Mouse (Mus musculus): Measurements from ENCODE around the gene Tecpr2. TPM values are rescaled to one million over a fixed set of nuclear protein-coding genes. Genes with fewer than 3 reads are reported as not detected.

Tecpr2 gene
- total and polyA plus RNA-seq, 3 experiments = 2.8 to 7.5 (median 3.1) TPM

DNA sequence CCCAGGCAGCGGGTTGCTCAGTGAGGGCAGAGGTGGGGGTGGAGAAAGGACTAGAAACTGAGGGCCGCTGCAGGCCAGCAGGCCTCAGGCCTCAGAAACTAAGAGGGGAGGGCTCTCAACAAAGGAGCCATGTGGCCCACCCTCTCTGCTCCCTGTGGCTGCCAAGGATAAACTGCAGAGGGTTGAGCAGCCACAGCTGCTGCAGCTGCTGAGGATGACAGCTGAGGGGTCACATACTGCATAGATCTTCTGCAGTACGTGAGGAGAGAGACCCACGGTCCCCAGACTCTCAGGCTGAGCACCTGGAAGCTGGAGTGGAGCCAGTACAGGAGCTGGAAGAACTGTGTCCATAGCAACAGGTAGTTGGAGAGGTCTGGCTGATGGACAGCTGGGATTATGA lies 95.5 kb downstream of the Tecpr2 start:
- no peak for DNase-seq (ENCODE audit: extremely low read depth)
- Histone ChIP-seq H3K79me2 (replicated peaks; ENCODE audit: control insufficient read depth, extremely low read depth, insufficient read depth, poor library complexity, severe bottlenecking) (no peaks in the 10 kb centered on the region), H3K4me2 (ENCODE audit: insufficient read depth, low read depth, poor library complexity, severe bottlenecking) (no peak overlapping the region), H3K4me3 (replicated peaks in 1 of 3; ENCODE audit: low read depth in 2 of 3, low read length in 2 of 3, poor library complexity in 1 of 3) (no peak overlapping the region), H3K36me3 (replicated peaks in 1 of 2; ENCODE audit: control insufficient read depth in 1 of 2, insufficient read depth in 1 of 2, low read length in 1 of 2) (no peaks in the 10 kb centered on the region), H3K27me3 (replicated peaks) (peaks cover 14% of the 10 kb centered on the region), H3K4me1 (ENCODE audit: control insufficient read depth in 1 of 2, insufficient read depth in 2 of 2) (peaks cover 22 to 34% of the 10 kb centered on the region in 2 experiments), H3K9me3 (replicated peaks; ENCODE audit: low read length) (no peaks in the 10 kb centered on the region), H3K9ac (ENCODE audit: insufficient read depth, low read depth) (no peak overlapping the region), H3K27ac (ENCODE audit: insufficient read depth, low read depth) (no peak overlapping the region)
- TF ChIP-seq BHLHE40 (IDR thresholded peaks at IDR 0.05; ENCODE audit: low read depth, low read length) (no peak), TBP (conservative IDR thresholded peaks at IDR 0.05; ENCODE audit: low read depth, low read length) (no peak), EP300 (IDR thresholded peaks at IDR 0.05; ENCODE audit: low read length) (no peak), CTCF (conservative IDR thresholded peaks at IDR 0.05 in 1 of 2, IDR thresholded peaks at IDR 0.05 in 1 of 2; ENCODE audit: low read depth in 2 of 2, low read length in 2 of 2) (no peak), POLR2AphosphoS2 (IDR thresholded peaks at IDR 0.05; ENCODE audit: low read depth, low read length) (no peak), MEF2A (IDR thresholded peaks at IDR 0.05; ENCODE audit: borderline replicate concordance, low read depth, low read length) (no peak), POLR2A (IDR thresholded peaks at IDR 0.05; ENCODE audit: low read depth, low read length) (no peak), NRF1 (IDR thresholded peaks at IDR 0.05; ENCODE audit: low read depth, low read length) (no peak), SMC3 (IDR thresholded peaks at IDR 0.05; ENCODE audit: low read depth, low read length) (no peak), USF2 (conservative IDR thresholded peaks at IDR 0.05; ENCODE audit: low read depth, low read length) (no peak), CHD2 (IDR thresholded peaks at IDR 0.05; ENCODE audit: low read length) (no peak), MAFK (IDR thresholded peaks at IDR 0.05; ENCODE audit: insufficient replicate concordance, low read length) (no peak), CHD1 (IDR thresholded peaks at IDR 0.05; ENCODE audit: low read depth, low read length) (no peak), ELF1 (IDR thresholded peaks at IDR 0.05; ENCODE audit: low read depth, low read length) (no peak)
- dilution Hi-C loops (cut with MboI; ENCODE audit: extremely low pct_ligation_motif_present, extremely low pct_unique_long_range_greater_than_20kb, low sequenced_read_pairs) = no loop called here
- in situ Hi-C loops (cut with MboI; ENCODE audit: low pct_ligation_motif_present, low pct_unique_long_range_greater_than_20kb, low sequenced_read_pairs) = no loop called here

GRCm38 (mm10) chr12:110985141-110985540 lies 96.1 kb downstream of the Tecpr2 start:
- TF ChIP-seq ZNF384 (IDR thresholded peaks at IDR 0.05; ENCODE audit: low read depth, low read length) (no peak), EP300 (IDR thresholded peaks at IDR 0.05; ENCODE audit: low read length) (no peak), CHD2 (IDR thresholded peaks at IDR 0.05; ENCODE audit: low read length) (no peak), PAX5 (IDR thresholded peaks at IDR 0.05; ENCODE audit: low read length) (no peak), GABPA (IDR thresholded peaks at IDR 0.05; ENCODE audit: insufficient replicate concordance, low read depth, low read length) (no peak), MEF2A (IDR thresholded peaks at IDR 0.05; ENCODE audit: borderline replicate concordance, low read depth, low read length) (no peak), TBP (conservative IDR thresholded peaks at IDR 0.05; ENCODE audit: low read depth, low read length) (no peak), MXI1 (IDR thresholded peaks at IDR 0.05; ENCODE audit: low read depth, low read length) (no peak), USF1 (IDR thresholded peaks at IDR 0.05; ENCODE audit: low read depth, low read length) (no peak), POLR2A (IDR thresholded peaks at IDR 0.05; ENCODE audit: low read depth, low read length) (no peak), RAD21 (IDR thresholded peaks at IDR 0.05; ENCODE audit: low read depth, low read length) (no peak), UBTF (IDR thresholded peaks at IDR 0.05; ENCODE audit: low read depth, low read length) (no peak), SMC3 (IDR thresholded peaks at IDR 0.05; ENCODE audit: low read depth, low read length) (no peak), SIN3A (IDR thresholded peaks at IDR 0.05; ENCODE audit: low read length) (no peak), CTCF (conservative IDR thresholded peaks at IDR 0.05 in 1 of 2, IDR thresholded peaks at IDR 0.05 in 1 of 2; ENCODE audit: low read depth in 2 of 2, low read length in 2 of 2) (no peak), MYC (IDR thresholded peaks at IDR 0.05; ENCODE audit: low read depth, low read length) (no peak), ZKSCAN1 (IDR thresholded peaks at IDR 0.05; ENCODE audit: borderline replicate concordance, low read depth, low read length) (no peak), NRF1 (IDR thresholded peaks at IDR 0.05; ENCODE audit: low read depth, low read length) (no peak), ELF1 (IDR thresholded peaks at IDR 0.05; ENCODE audit: low read depth, low read length) (no peak)
- H3K4me3 ChIP-seq (replicated peaks in 1 of 3; ENCODE audit: low read depth in 2 of 3, low read length in 2 of 3, poor library complexity in 1 of 3) = no peak overlapping the region
- H3K27ac ChIP-seq (ENCODE audit: insufficient read depth, low read depth) = no peak overlapping the region
- no peak overlapping the region for H3K9ac ChIP-seq (ENCODE audit: insufficient read depth, low read depth)
- peaks cover 20 to 30% of the 10 kb centered on the region in 2 experiments for H3K4me1 ChIP-seq (ENCODE audit: control insufficient read depth in 1 of 2, insufficient read depth in 2 of 2)
- DNase-seq (ENCODE audit: extremely low read depth) = no peak
- no peaks in the 10 kb centered on the region for H3K9me3 ChIP-seq (replicated peaks; ENCODE audit: low read length)
- no peak overlapping the region for H3K4me2 ChIP-seq (ENCODE audit: insufficient read depth, low read depth, poor library complexity, severe bottlenecking)
- no peaks in the 10 kb centered on the region for H3K36me3 ChIP-seq (replicated peaks in 1 of 2; ENCODE audit: control insufficient read depth in 1 of 2, insufficient read depth in 1 of 2, low read length in 1 of 2)
- dilution Hi-C loops (cut with MboI; ENCODE audit: extremely low pct_ligation_motif_present, extremely low pct_unique_long_range_greater_than_20kb, low sequenced_read_pairs) = no loop called here
- H3K79me2 ChIP-seq (replicated peaks; ENCODE audit: control insufficient read depth, extremely low read depth, insufficient read depth, poor library complexity, severe bottlenecking) = no peaks in the 10 kb centered on the region
- peaks cover 9% of the 10 kb centered on the region for H3K27me3 ChIP-seq (replicated peaks)
- in situ Hi-C loops (cut with MboI; ENCODE audit: low pct_ligation_motif_present, low pct_unique_long_range_greater_than_20kb, low sequenced_read_pairs) = no loop called here

All from CH12.LX (cell line).